Mouse (Mus musculus) cerebellum, adult 2 months (tissue): Measurements from ENCODE around the gene Afdn. TPM values are rescaled to one million over a fixed set of nuclear protein-coding genes. Genes with fewer than 3 reads are reported as not detected.

ENCODE experiments used
- DNase-seq, 2 experiments: peaks; one replicate each; pipeline ENCODE4 v3.0.0; 2021
- H3K27ac ChIP-seq: fragments of 200-500 bp; 2 replicates; pipeline ENCODE4 v1.5.1; 2012; ENCODE audit warnings: low read length, control low read depth, inconsistent platforms; ENCODE audit not compliant: insufficient read depth
- H3K27me3 ChIP-seq: fragments of 200-500 bp; 2 replicates; pipeline ENCODE4 v1.6.1; 2012; ENCODE audit warnings: inconsistent platforms, mild to moderate bottlenecking, low read length, moderate library complexity; ENCODE audit not compliant: control insufficient read depth, insufficient read depth
- H3K4me1 ChIP-seq: fragments of 200-500 bp; 2 replicates; pipeline ENCODE4 v1.6.1; 2011; ENCODE audit warnings: low read length; ENCODE audit not compliant: control insufficient read depth, insufficient read depth
- H3K4me3 ChIP-seq: fragments of 200-500 bp; replicated peaks from 2 replicates; pipeline ENCODE3; 2011; ENCODE audit warnings: mild to moderate bottlenecking, low read depth, low read length, control low read depth; ENCODE audit not compliant: insufficient read depth
- CTCF ChIP-seq: fragments of 200-500 bp; IDR thresholded peaks from 2 replicates; pipeline ENCODE4 v1.5.1; 2011; ENCODE audit warnings: low read depth, mild to moderate bottlenecking, control low read depth, low read length, moderate library complexity, borderline replicate concordance; ENCODE audit not compliant: insufficient read depth
- POLR2A ChIP-seq: fragments of 200-500 bp; IDR thresholded peaks from 2 replicates; pipeline ENCODE4 v1.6.1; 2011; ENCODE audit warnings: low read length, control low read depth, borderline replicate concordance; ENCODE audit not compliant: insufficient read depth
- WGBS: fragments of 180-500 bp; shearing (Covaris S2); methylation state at CpG from one replicate; pipeline ENCODE4 v1.1.7; 2018; 5-methylcytosine and 5-hydroxymethylcytosine counted together
- polyA plus RNA-seq: library from polyadenylated mRNA; depleted of rRNA; stranded (reverse); fragments of >200 nt; gene quantifications from 2 replicates; pipeline ENCODE4 v1.2.3, GENCODE M21; 2012

Afdn gene
- polyA plus RNA-seq, 1 experiment: 85.5 TPM

GRCm38 (mm10) chr17:13867475-13867874 is 107.1 kb downstream of the Afdn start:
- no peak overlapping the region for H3K27ac ChIP-seq
- DNase-seq: no peak
- no peak overlapping the region for H3K4me3 ChIP-seq
- peaks cover 3% of the 10 kb centered on the region; the same call in 1 of the 2 replicates for H3K4me1 ChIP-seq
- TF ChIP-seq POLR2A (no peak), CTCF (no peak)
- WGBS: 58% methylated on average over 6 of the region's 6 CpGs
- H3K27me3 ChIP-seq: no peaks in the 10 kb centered on the region

- WGBS: 92% methylated on average over 1 of the region's 1 CpGs
- Histone ChIP-seq H3K27me3 (no peaks in the 10 kb centered on the region), H3K4me1 (peaks cover 2% of the 10 kb centered on the region; the same call in 1 of the 2 replicates), H3K4me3 (no peak overlapping the region), H3K27ac (no peak overlapping the region)
- DNase-seq: no peak
- TF ChIP-seq CTCF: no peak
- no peak for TF ChIP-seq POLR2A
These were observed 109.9 kb downstream of the Afdn start for GRCm38 (mm10) chr17:13870236-13870635.

GRCm38 (mm10) chr17:13874245-13874644 is 113.9 kb downstream of the Afdn start:
- 76% methylated on average over 1 of the region's 1 CpGs for WGBS
- no peak for TF ChIP-seq POLR2A
- TF ChIP-seq CTCF: no peak
- Histone ChIP-seq H3K27ac (no peak overlapping the region), H3K4me1 (no peaks in the 10 kb centered on the region), H3K27me3 (no peaks in the 10 kb centered on the region), H3K4me3 (no peak overlapping the region)
- DNase-seq: no peak

GRCm38 (mm10) chr17:13877460-13877859 is 117.1 kb downstream of the Afdn start:
- no peak for TF ChIP-seq POLR2A
- no peak for TF ChIP-seq CTCF
- H3K4me3 ChIP-seq: no peak overlapping the region
- no peaks in the 10 kb centered on the region for H3K4me1 ChIP-seq
- no peak for DNase-seq
- no peak overlapping the region for H3K27ac ChIP-seq
- H3K27me3 ChIP-seq: no peaks in the 10 kb centered on the region

GRCm38 (mm10) chr17:13879731-13880130 is 119.4 kb downstream of the Afdn start:
- H3K27ac ChIP-seq: no peak overlapping the region
- WGBS: 78% methylated on average over 1 of the region's 1 CpGs
- no peak overlapping the region for H3K4me3 ChIP-seq
- DNase-seq: no peak
- H3K4me1 ChIP-seq: no peaks in the 10 kb centered on the region
- TF ChIP-seq CTCF (no peak), POLR2A (no peak)
- H3K27me3 ChIP-seq: no peaks in the 10 kb centered on the region

GRCm38 (mm10) chr17:13883540-13883939 is 123.2 kb downstream of the Afdn start:
- no peak overlapping the region for H3K4me3 ChIP-seq
- TF ChIP-seq CTCF (no peak), POLR2A (no peak)
- no peak overlapping the region for H3K27ac ChIP-seq
- H3K4me1 ChIP-seq: no peaks in the 10 kb centered on the region
- WGBS: 85% methylated on average over 5 of the region's 5 CpGs
- DNase-seq: no peak
- no peaks in the 10 kb centered on the region for H3K27me3 ChIP-seq

GRCm38 (mm10) chr17:13889818-13890434 is 129.6 kb downstream of the Afdn start:
- no peaks in the 10 kb centered on the region for H3K4me1 ChIP-seq
- DNase-seq: no peak
- TF ChIP-seq CTCF (no peak), POLR2A (no peak)
- H3K4me3 ChIP-seq: no peak overlapping the region
- H3K27me3 ChIP-seq: no peaks in the 10 kb centered on the region
- no peak overlapping the region for H3K27ac ChIP-seq
- 83% methylated on average over 7 of the region's 7 CpGs for WGBS

- Histone ChIP-seq H3K27ac (no peak overlapping the region), H3K4me3 (no peak overlapping the region), H3K4me1 (no peaks in the 10 kb centered on the region), H3K27me3 (no peaks in the 10 kb centered on the region)
- 80% methylated on average over 1 of the region's 1 CpGs for WGBS
- no peak for DNase-seq
- TF ChIP-seq CTCF (no peak), POLR2A (no peak)
These were observed 130.6 kb downstream of the Afdn start for GRCm38 (mm10) chr17:13890932-13891331.
